Mouse (Mus musculus) retina, adult 2 months (tissue): ENCODE measurements around the gene Tex26.

Experiments used
- DNase-seq: peaks from one replicate; pipeline ENCODE4 v3.0.0-alpha.2; 2012; ENCODE audit warnings: low read depth, low spot score

The Tex26 gene

DNA sequence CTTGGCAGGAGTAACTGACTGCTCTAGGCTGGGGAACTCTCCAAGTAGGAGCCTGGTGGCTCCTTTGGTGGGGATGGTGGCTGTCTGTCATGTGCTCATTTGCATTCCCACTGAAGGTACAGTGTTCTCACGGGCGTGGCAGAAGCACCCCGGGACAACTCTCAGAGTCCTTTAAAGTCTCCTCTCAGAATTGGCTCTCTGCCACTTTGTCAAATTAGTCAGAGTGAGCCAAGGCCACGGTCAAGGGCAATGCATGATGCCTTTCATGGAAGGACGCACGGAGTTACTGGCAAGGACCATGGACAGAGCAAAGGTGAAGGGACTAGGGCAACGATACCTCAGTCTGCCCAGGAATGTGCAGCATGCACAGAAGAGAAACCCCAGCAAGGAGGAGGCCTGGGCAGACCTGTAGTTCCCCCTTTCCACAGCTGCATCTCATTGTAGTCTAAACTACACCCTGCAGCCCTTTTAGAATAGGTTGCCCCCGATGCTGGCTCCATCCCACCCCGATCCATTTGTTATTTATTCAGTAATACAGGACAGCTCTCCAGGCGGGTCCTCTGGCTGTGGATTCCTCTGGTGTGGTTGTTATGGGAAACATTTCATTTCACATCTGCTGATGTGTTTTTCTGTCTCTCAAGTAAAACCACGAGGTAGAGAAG is 49.0 kb downstream of the Tex26 start:
- DNase-seq = no peak

DNA sequence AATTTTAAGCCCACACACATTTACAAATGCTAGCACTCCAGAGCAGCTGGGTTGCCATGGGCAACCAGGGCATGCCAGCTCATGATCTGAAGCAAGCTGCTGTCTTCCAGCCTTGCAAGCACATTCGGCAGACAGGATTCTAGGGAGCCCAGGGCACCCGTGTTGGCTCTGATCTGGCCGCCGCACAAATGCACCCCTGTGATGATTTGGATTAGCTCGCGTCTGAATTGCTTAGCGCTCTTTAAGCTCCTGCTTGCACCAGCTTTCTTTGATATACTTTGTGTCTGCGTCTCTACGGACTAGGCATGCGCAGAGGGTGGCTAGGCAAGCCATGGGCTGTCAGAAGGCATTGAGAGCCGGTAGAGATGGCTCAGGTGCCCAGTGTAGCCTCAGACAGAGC is 49.7 kb downstream of the Tex26 start:
- DNase-seq = peak; percentile 43

DNA sequence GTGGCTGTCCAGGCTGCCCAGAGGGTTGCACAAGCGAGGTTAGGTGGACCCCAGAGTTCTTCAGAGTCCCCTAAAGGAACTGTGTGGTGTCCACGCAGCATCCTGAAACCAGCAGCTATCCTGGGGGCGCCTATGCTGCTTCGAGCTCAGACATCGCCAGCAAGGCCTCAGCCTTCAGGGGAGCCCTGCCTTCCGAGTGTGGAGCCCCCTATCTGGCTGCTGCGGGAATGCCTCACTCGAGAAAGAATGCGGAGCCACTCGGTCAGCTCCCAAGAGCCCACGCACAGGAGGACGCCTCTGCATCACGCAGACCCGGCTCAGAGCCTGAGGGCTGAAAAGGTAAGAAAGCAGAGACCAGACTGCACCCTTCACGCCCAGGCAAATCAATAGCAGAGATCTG is 50.8 kb downstream of the Tex26 start:
- DNase-seq = no peak

DNA sequence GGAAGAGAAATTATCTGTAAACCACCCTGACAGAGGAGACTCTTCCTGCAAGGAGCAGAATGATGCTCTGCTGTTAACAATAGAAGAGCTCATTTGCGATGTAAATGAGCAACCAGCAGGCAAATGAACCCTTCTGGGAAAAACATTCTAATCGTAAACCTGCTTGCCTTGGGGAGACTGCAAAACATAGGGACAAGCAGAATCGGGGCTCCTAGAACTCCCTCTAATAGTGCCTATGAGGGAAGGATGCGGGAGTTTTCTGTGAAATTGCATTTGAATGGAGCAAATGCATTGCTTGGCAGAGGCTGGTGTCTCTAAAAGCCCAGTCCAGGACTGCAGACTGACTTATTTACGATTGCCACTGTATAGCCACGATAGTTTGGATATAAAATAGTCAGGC is 56.2 kb downstream of the Tex26 start:
- DNase-seq = no peak

DNA sequence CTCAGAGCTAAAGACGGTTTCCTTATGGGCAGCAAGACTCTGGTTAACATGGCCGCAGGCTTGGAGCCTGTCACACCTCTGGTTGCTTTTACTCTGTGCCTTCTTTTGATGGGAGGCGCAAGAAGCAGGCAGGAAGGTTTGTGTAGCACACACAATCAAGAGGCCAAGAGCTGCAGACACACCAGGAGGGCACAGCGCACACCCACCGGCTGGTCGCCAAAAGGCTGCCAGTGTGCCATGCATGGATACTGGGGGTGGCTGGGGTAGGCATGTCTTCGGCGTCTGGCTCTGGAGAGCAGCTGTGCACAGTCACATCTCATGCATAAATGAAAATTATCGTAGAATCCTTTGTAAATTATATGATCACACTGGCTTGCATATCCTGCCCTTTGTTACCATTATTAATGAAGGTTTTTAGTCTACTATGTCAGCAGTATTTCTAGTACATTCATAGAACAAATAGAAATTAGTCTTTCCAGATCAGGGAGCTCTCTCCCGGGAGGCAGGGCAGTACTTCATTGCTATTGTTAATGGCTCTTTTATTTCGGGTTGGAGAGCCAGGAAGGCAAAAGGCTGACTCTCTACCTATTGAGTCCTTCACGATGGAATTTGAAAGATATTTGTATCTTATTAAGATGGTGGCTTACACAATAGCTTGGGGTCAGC is 57.1 kb downstream of the Tex26 start:
- DNase-seq = no peak

DNA sequence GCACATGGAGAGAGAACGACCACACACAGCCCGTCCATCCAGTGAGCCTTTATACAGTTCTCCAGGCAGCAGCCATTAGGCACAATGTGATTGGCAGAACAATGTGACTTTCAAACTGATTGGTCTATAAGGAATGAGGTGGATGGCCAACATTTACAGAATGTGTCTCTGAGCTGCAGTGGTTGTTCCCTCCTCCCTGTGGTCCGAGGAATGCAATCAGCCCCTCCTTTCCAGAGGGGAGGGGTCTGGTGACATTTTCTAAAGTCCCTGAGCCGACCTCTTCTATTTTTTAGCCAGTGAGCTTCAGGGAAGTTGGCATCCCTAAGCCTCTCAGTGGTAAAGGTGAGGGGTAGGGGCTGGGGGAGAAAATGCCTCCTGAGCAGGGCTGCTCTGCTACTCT is 60.5 kb downstream of the Tex26 start:
- no peak for DNase-seq

DNA sequence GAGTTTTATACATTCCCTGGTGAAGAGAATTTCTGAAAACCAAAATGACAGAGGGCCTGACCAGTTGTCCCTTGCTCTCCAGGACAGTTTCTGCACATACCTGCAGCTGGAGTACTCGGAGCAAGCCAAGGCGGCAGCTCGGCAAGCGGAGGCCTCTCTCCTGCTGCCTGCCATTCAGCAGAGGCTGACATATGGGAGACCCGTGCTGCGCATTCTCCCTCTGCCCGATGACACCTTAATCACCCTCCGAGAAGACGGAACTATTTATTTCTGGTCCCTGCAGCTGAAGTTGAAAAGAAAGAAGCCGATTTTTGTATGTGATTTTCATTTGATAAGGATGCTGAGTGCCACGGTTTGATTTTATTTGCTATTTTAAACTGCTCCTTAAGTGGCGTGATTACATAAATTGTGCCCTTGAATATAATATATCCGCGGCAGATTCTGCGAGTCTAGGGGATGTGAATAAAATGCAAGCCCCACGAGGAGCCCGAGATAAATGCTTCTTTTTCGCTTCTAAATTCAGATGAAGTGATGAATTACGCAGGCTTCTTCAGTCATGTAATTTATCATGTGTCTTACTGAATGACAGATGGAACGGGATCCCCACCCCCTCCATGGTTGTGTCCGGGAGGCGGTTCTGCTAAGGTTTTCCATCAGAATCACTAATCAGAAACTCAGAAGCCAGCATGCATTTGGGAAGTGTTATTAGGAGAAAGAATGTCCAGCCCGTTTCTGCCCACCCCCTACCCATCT is 64.1 kb downstream of the Tex26 start:
- no peak for DNase-seq

DNA sequence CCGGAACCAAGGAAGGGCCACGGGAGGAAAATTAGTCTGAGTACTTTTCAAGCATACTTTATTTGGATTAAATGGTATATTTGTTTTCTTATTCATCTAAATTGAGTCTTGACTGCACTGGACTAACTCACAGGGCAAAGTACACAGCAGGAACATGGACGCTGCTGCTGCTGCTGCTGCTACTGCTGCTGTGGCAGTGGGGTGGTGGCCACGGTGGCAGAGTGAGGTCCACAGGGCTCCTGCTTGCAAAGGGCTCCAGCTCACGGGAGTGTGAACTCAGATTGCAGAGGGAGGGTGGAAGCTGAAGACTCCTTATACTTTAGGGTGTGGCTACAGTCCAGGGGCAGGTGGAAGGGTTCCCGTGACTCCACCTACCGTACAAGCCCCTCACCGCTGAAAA is 65.5 kb downstream of the Tex26 start:
- DNase-seq = no peak

DNA sequence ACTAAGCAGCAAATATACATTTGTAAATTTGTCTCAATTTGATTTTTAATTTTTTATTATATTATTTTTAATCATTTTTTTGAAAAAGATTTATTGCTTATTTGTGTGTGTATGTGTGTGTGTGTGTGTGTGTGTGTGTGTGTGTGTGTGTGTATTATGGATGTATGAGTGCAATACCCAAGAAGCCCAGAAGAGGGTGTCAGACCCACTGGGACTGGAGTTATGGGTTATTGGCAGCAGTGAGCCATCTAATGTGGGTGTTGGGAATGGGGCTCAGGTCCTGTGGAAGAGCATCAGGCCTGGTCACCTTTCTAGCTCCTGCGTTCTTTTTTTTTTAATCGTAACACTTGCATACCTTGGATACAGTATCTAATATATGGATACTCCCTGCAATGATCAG is 66.6 kb downstream of the Tex26 start:
- DNase-seq = no peak

DNA sequence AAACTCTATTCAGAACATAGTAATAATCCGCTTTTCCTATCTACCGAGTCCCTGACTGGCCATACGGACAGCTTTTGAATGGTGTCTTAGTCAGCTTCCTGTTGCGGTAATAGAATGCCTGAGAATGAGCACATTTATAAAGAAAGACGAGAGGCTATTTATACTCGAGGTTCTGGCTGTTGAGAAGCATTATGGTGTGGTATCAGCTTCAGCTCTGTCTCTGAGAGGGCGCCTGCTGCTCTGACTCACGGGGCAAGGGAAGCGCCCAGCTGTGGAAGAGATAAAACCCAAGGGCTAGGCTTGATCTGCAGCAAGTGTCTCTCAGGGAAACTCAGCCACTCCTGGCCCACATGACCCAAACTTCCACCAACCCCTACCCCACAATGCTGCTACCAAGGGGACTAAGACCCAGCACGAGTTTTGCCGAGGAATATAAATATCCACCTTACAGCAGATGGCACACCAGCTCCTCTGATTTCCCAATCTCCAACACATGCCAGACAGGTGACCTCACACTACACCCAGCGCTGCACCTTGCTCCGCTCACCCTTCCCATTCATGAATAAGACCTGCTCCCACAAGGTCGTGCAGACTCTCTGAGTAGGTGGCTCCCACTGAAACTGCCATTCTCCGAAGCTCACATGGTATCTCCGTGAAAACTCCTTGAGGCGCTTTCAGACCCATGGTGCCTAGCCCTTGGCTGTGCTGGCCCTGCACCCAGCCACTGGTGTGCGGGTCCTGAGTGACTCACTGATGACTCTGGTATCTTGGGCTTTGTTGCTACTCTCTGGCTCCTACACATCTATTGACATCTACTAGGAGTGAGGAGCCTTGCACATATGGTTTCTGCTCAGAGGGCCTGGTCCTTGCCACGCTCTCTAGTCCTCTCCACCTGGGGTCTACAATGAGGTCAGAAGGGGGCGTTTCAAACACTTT is 68.9 kb downstream of the Tex26 start:
- no peak for DNase-seq

DNA sequence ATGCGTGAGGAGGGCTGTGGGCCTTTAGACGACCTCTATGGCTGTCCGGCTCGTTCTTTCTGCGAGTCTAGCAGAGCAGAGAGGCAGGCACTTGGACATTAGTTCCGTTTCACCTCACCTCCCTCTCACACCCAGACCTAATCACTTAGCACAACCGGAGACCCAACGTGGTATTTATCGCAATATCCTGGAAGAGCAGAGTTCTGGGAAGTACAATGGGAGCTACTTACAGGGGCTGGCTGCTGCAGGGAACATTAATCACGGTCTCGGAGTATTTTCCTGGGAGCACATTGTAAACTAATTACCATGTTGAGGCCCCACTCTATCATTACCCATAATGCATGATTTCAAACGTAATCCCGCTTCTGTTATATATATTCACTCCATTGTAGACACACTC is 70.9 kb downstream of the Tex26 start:
- no peak for DNase-seq

DNA sequence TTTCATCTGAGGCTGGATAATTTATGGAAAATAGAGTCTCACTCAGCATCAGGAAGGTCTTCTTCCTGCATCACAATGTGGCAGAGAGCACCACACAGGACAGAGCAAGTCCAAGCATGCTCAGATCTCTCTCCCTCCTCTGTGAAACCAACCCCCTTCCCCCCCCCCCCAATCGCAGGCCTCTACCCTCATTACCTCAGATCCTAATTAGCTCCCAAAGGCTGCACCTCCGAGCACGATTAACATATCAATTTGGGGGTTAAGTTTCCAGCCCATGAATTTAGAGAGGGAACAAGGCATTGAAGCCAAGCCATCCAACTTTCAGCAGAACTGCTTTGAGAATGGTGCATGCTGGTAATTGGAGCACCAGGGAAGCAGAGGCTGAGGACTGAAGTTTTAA is 73.2 kb downstream of the Tex26 start:
- no peak for DNase-seq

DNA sequence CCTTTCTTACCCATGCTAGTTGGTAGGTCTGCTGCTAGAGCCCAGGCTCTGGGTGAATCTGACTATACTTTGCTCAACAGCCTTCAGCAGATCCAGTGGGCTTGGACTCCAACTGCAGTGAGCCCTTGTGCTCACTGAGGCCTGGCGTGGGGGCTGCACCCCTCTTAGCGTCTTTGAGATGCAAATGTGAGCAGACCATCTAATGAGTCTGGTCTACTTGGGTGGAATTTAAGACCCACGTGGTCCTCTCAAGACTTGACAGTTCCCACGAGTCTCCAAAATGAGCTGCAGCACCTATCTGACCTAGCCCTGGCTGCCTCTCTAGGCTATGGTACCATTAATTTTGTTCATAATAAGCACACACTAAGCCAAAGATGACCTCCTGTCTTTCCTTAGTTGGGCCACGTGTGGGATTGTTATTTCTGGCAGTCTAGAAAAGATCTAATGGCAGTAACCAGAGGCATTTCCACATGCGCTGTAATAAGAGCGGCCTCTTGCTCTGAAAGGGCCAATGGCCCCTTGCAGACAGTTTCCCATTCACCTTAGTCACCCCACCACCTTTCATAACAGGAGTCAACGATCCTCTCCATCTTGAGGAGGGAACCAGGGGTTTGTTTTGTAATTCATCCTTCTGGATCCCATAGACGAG is 74.1 kb downstream of the Tex26 start:
- DNase-seq = no peak

DNA sequence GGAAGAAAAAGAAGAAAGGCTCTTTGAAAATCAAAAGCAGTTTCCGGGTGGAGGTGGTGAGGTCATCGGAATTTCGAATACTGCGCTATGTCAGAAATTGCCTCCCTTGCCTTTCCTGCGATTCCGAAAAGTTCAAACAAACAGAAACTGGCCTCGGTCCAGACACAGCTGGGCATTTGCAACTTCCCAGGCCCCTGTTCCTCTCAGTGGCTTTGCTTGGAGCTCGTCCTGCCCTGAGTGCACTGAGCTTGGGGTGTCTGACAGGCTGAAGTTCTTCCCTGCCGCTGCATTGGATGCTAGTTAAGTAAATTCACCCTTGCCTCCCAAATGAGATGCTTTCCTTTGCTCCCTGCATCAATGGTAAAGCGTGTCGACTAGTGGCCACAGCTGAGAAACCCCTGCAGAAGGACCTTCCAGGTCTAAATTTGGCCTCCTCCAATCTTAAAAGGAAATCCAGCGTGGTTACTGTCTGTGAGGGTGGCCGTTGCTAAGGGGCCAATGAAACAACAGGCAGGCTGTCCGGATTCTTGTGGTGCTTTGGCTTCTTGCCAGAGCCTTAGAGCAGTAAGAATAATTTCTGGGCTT is 74.7 kb downstream of the Tex26 start:
- DNase-seq = no peak

DNA sequence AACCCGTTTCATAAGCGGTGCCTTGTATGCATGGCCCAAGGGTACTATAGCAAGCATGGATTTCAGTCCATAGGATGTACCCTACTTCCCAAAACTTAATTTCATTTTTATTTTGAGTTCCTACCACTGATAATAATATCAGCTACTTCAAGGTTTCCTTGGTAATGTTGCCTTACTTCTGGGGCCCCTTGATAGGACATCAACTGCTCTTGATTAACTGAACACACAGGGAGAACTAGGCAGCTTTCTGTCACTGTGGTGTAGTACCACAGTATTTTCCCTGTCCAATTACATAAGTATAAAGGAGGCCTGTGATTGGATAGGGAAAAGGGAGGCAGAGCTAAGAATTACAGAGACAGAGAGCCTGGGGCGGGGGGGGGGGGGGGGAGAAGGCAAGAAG is 75.4 kb downstream of the Tex26 start:
- DNase-seq = no peak

DNA sequence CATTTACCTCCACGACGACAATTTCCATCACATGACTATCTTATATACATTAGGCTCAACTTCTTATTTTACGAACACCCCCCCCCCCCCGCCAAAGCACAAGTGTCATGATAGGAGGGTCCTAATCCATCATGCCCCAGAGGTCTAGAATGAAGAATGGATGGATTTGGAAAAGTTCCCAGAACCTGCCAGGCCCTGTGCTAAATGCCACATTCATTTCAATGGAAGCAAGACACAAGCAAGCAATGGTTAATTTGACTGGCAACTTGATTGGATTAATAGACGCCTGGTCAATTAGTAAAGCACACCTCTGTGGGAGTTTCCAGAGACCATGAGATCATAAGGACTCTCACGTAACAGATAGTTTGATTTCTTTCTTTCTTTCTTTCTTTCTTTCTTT is 77.7 kb downstream of the Tex26 start:
- no peak for DNase-seq
